Mouse (Mus musculus): ENCODE measurements around the gene Sos2. TPM values are rescaled to one million over a fixed set of nuclear protein-coding genes. Genes with fewer than 3 reads are reported as not detected.
A peak's percentile ranks its signal among the peaks of the same experiment; 100 is the strongest.
"Not testable (repeated sequence)": the region's sequence is repeated elsewhere in the genome, so short reads cannot be mapped to it uniquely, and the experiment has no call there.

Sos2 gene
- polyA plus RNA-seq, 2 experiments from 2014 or later: 13.7 to 16.9 TPM

- ATAC-seq: no peak
These were observed 113.4 kb downstream of the Sos2 start for GRCm38 (mm10) chr12:69568266-69568665.

- not testable (repeated sequence) for ATAC-seq
These were observed 120.6 kb downstream of the Sos2 start for GRCm38 (mm10) chr12:69561006-69561405.

- no peak for ATAC-seq
These were observed 125.3 kb downstream of the Sos2 start for GRCm38 (mm10) chr12:69556221-69556861.

GRCm38 (mm10) chr12:69545456-69546178 lies 136.0 kb downstream of the Sos2 start:
- ATAC-seq: no peak

GRCm38 (mm10) chr12:69544994-69545393 lies 136.7 kb downstream of the Sos2 start:
- no peak for ATAC-seq

GRCm38 (mm10) chr12:69544562-69544961 lies 137.1 kb downstream of the Sos2 start:
- no peak for ATAC-seq

GRCm38 (mm10) chr12:69542376-69542775 lies 139.3 kb downstream of the Sos2 start:
- ATAC-seq: no peak

GRCm38 (mm10) chr12:69541663-69542062 lies 140.0 kb downstream of the Sos2 start:
- ATAC-seq: no peak

GRCm38 (mm10) chr12:69539353-69539752 lies 142.3 kb downstream of the Sos2 start:
- ATAC-seq: peak; percentile 65

GRCm38 (mm10) chr12:69538362-69538950 lies 143.2 kb downstream of the Sos2 start:
- peak; percentile 4 for ATAC-seq

- peak; percentile 74 for ATAC-seq
These were observed 143.8 kb downstream of the Sos2 start for GRCm38 (mm10) chr12:69537675-69538361.

GRCm38 (mm10) chr12:69537243-69537674 lies 144.4 kb downstream of the Sos2 start:
- no peak for ATAC-seq

GRCm38 (mm10) chr12:69536616-69537242 lies 144.9 kb downstream of the Sos2 start:
- ATAC-seq: no peak

Other genes with a start within 250 kb of the Sos2 start
- 10 to 100 TPM in 1 of 2 experiments, 1 to 10 TPM in 1; 9.5 to 11.7 TPM for gene Vcpkmt, start 98.8 kb downstream of the Sos2 start, polyA plus RNA-seq (2017; shearing (Covaris generic))
- 1 to 10 TPM; 3.1 TPM for gene L2hgdh, start 43.0 kb upstream of the Sos2 start, polyA plus RNA-seq (2017; shearing (Covaris generic))
- 10 to 100 TPM; 17.1 to 17.2 TPM for gene Atp5s, start 43.1 kb upstream of the Sos2 start, polyA plus RNA-seq (2017; shearing (Covaris generic))
- gene Cdkl1, start 109.4 kb upstream of the Sos2 start, polyA plus RNA-seq (2017; shearing (Covaris generic)): not detected
- 1 to 10 TPM in 1 of 2 experiments, under 1 TPM in 1; 0.31 to 1.2 TPM for gene Atl1, start 210.8 kb upstream of the Sos2 start, polyA plus RNA-seq (2017; shearing (Covaris generic))
- 1 to 10 TPM; 3.1 to 4.6 TPM for gene Map4k5, start 211.3 kb upstream of the Sos2 start, polyA plus RNA-seq (2017; shearing (Covaris generic))

All from CD4-positive, CD25-positive, alpha-beta regulatory T cell, adult 4 months (primary cell).